Mouse (Mus musculus) adrenal gland, postnatal 14 days (tissue): ENCODE measurements around the gene Map3k9. TPM values are rescaled to one million over a fixed set of nuclear protein-coding genes. Genes with fewer than 3 reads are reported as not detected.

ENCODE experiments used
- DNase-seq: peaks from one replicate; pipeline ENCODE4 v3.0.0; 2021; ENCODE audit warnings: mixed read lengths
- long read RNA-seq, 2 experiments: library from polyadenylated mRNA; stranded (forward); transcript quantifications; one replicate each; pipeline ENCODE4 v2.0.0; 2021
- total RNA-seq: library from RNA; stranded (reverse); gene quantifications from 2 replicates; pipeline ENCODE4 v1.2.3, GENCODE M21; 2021

Gene Map3k9
- 1.0 and 2.0 TPM in 2 replicates for total RNA-seq
- long read RNA-seq, experiment 1, partial matches to known transcripts = 1 of 1 reads
- long read RNA-seq, experiment 1, other reads (novel, unspliced or antisense) = 0 of 1 reads
- long read RNA-seq, experiment 2 = 0 reads

GRCm38 (mm10) chr12:81781105-81781909 is at the start of gene Map3k9:
TSS of gene Map3k9 (minus strand) at chr12:81781175.
- peak; percentile 95 for DNase-seq

- no peak for DNase-seq
Observed at GRCm38 (mm10) chr12:81828355-81828754, 47.4 kb upstream of the Map3k9 start.

- no peak for DNase-seq
Observed at GRCm38 (mm10) chr12:81822778-81823480, 42.0 kb upstream of the Map3k9 start.

GRCm38 (mm10) chr12:81822176-81822575 is 41.2 kb upstream of the Map3k9 start:
- peak; percentile 28 for DNase-seq

- no peak for DNase-seq
Observed at GRCm38 (mm10) chr12:81820700-81821099, 39.7 kb upstream of the Map3k9 start.

GRCm38 (mm10) chr12:81817126-81817505 is 36.1 kb upstream of the Map3k9 start:
- DNase-seq = peak; percentile 64

- peak; percentile 25 for DNase-seq
Observed at GRCm38 (mm10) chr12:81816330-81817125, 35.6 kb upstream of the Map3k9 start.

- no peak for DNase-seq
Observed at GRCm38 (mm10) chr12:81814742-81815141, 33.8 kb upstream of the Map3k9 start.

GRCm38 (mm10) chr12:81810417-81810816 is 29.4 kb upstream of the Map3k9 start:
- no peak for DNase-seq

- DNase-seq = no peak
Observed at GRCm38 (mm10) chr12:81808596-81808995, 27.6 kb upstream of the Map3k9 start.

GRCm38 (mm10) chr12:81807953-81808352 is 27.0 kb upstream of the Map3k9 start:
- peak; percentile 60 for DNase-seq

GRCm38 (mm10) chr12:81807529-81807837 is 26.5 kb upstream of the Map3k9 start:
- no peak for DNase-seq

- DNase-seq = peak; percentile 83
Observed at GRCm38 (mm10) chr12:81806759-81807528, 26.0 kb upstream of the Map3k9 start.

GRCm38 (mm10) chr12:81806114-81806513 is 25.1 kb upstream of the Map3k9 start:
- DNase-seq = no peak

- no peak for DNase-seq
Observed at GRCm38 (mm10) chr12:81803803-81804202, 22.8 kb upstream of the Map3k9 start.

- DNase-seq = no peak
Observed at GRCm38 (mm10) chr12:81803016-81803415, 22.0 kb upstream of the Map3k9 start.

GRCm38 (mm10) chr12:81801134-81801533 is 20.2 kb upstream of the Map3k9 start:
- DNase-seq = no peak

- DNase-seq = peak; percentile 92
Observed at GRCm38 (mm10) chr12:81796541-81796940, 15.6 kb upstream of the Map3k9 start.

GRCm38 (mm10) chr12:81792511-81793218 is 11.7 kb upstream of the Map3k9 start:
- DNase-seq = no peak

GRCm38 (mm10) chr12:81789499-81789898 is 8.5 kb upstream of the Map3k9 start:
- DNase-seq = no peak

GRCm38 (mm10) chr12:81788672-81789084 is 7.7 kb upstream of the Map3k9 start:
- DNase-seq = peak; percentile 94
